Mouse (Mus musculus): ENCODE measurements around the gene Sergef. TPM values are rescaled to one million over a fixed set of nuclear protein-coding genes. Genes with fewer than 3 reads are reported as not detected.

The Sergef gene
- total RNA-seq, 1 experiment = 5.4 TPM

DNA sequence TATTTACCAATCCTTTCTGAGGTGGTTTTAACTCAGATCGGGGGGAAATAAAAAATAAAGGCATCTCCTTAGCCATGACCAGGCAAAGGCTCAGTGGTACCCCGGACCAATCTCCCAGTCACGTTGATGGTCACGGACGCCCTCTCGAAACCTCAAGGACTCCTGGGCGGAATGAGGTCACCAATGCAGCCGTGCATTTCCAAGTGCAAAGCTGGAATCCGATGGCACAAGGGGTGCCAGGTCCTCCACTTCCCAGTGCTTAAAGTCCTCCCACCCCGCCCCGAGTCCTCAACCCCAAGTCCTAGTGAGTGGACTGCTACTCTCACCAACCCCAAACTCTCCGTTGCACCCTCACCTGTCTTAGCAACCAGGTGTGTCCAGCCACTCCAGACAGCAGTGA, 25.3 kb downstream of the Sergef start:
- Histone ChIP-seq H3K36me3 (ENCODE audit: control insufficient read depth, insufficient read depth, low read length, poor library complexity, severe bottlenecking) (no peaks in the 10 kb centered on the region), H3K4me1 (ENCODE audit: control insufficient read depth in 2 of 2, insufficient read depth in 2 of 2, low read length in 2 of 2, poor library complexity in 1 of 2) (no peaks in the 10 kb centered on the region), H3K9me3 (ENCODE audit: control insufficient read depth, insufficient read depth, low read depth, low read length) (no peaks in the 10 kb centered on the region), H3K27ac (ENCODE audit: insufficient read depth, low read depth, low read length, poor library complexity, severe bottlenecking) (no peak overlapping the region), H3K9ac (ENCODE audit: insufficient read depth, low read depth, low read length, poor library complexity, severe bottlenecking) (no peak overlapping the region), H3K4me3 (ENCODE audit: insufficient read depth in 1 of 2, low read depth in 1 of 2, low read length in 2 of 2, poor library complexity in 1 of 2, severe bottlenecking in 1 of 2) (no peak overlapping the region)
- no peak for TF ChIP-seq ZNF384 (IDR thresholded peaks at IDR 0.05; ENCODE audit: low read depth, low read length)
- TF ChIP-seq ZC3H11A (IDR thresholded peaks at IDR 0.05; ENCODE audit: borderline replicate concordance, low read depth, low read length) = no peak
- no peak for TF ChIP-seq CHD2 (IDR thresholded peaks at IDR 0.05; ENCODE audit: low read depth, low read length)
- TF ChIP-seq HCFC1 (IDR thresholded peaks at IDR 0.05; ENCODE audit: borderline replicate concordance, insufficient read depth, low read length) = no peak
- no peak for TF ChIP-seq MAFK (IDR thresholded peaks at IDR 0.05; ENCODE audit: insufficient read depth, low read depth, low read length)
- DNase-seq (ENCODE audit: low read depth, low spot score) = no peak
- in situ Hi-C loops (cut with MboI; ENCODE audit: low sequenced_read_pairs in 2 of 2, unreplicated experiment in 2 of 2) = no loop called here

DNA sequence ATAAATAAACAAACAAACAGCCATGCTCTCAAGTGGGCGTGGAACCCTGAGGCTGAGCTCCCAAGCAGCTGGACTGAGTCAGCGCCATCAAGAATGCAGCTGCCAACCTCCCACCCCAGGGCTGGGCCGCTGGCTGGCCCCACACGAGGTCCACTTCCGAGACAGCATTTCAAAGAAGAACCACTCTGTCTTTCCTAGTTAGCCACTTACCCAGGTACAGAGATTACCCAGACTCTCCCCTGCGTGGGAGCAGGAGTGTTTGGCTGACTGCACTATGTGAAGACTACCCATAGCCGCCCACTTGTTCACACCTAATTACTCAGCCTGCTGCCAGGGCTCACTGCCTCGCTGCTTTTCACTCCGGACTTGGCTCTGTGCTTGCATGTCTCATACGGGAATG, 26.5 kb downstream of the Sergef start:
- Histone ChIP-seq H3K36me3 (ENCODE audit: control insufficient read depth, insufficient read depth, low read length, poor library complexity, severe bottlenecking) (no peaks in the 10 kb centered on the region), H3K4me1 (ENCODE audit: control insufficient read depth in 2 of 2, insufficient read depth in 2 of 2, low read length in 2 of 2, poor library complexity in 1 of 2) (no peaks in the 10 kb centered on the region), H3K9ac (ENCODE audit: insufficient read depth, low read depth, low read length, poor library complexity, severe bottlenecking) (no peak overlapping the region), H3K9me3 (ENCODE audit: control insufficient read depth, insufficient read depth, low read depth, low read length) (no peaks in the 10 kb centered on the region), H3K27ac (ENCODE audit: insufficient read depth, low read depth, low read length, poor library complexity, severe bottlenecking) (no peak overlapping the region), H3K4me3 (ENCODE audit: insufficient read depth in 1 of 2, low read depth in 1 of 2, low read length in 2 of 2, poor library complexity in 1 of 2, severe bottlenecking in 1 of 2) (no peak overlapping the region)
- TF ChIP-seq MAFK (IDR thresholded peaks at IDR 0.05; ENCODE audit: insufficient read depth, low read depth, low read length) (no peak), CHD2 (IDR thresholded peaks at IDR 0.05; ENCODE audit: low read depth, low read length) (no peak), HCFC1 (IDR thresholded peaks at IDR 0.05; ENCODE audit: borderline replicate concordance, insufficient read depth, low read length) (no peak), ZNF384 (IDR thresholded peaks at IDR 0.05; ENCODE audit: low read depth, low read length) (no peak), ZC3H11A (IDR thresholded peaks at IDR 0.05; ENCODE audit: borderline replicate concordance, low read depth, low read length) (no peak)
- in situ Hi-C loops (cut with MboI; ENCODE audit: low sequenced_read_pairs in 2 of 2, unreplicated experiment in 2 of 2) = no loop called here
- no peak for DNase-seq (ENCODE audit: low read depth, low spot score)

DNA sequence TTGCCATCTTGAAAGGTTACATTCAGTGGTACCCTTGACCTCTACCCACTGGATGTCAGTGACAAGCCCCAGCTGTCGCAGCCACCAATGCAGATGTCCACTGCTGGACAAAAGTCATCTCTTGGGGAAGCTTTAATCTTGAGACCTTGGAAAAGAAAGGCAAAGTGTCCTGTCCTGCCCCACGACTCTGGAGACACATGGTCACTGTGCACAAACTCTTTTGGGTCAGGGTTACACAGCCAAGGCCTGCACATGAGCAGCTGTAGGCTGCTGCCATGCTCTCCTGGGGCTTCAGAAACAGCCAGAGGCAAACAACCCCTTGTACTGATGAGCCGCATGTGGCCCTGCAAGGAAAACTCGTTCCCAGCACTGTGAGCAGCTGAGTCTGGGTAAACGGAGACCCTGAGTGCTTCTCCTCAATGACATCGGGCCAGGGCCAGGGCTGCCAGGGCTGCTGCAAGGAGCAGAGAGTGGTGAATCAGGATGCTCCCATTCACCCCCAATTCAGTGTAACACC, 27.1 kb downstream of the Sergef start:
- in situ Hi-C loops (cut with MboI; ENCODE audit: low sequenced_read_pairs in 2 of 2, unreplicated experiment in 2 of 2) = no loop called here
- TF ChIP-seq MAFK (IDR thresholded peaks at IDR 0.05; ENCODE audit: insufficient read depth, low read depth, low read length) (no peak), HCFC1 (IDR thresholded peaks at IDR 0.05; ENCODE audit: borderline replicate concordance, insufficient read depth, low read length) (no peak), ZC3H11A (IDR thresholded peaks at IDR 0.05; ENCODE audit: borderline replicate concordance, low read depth, low read length) (no peak), CHD2 (IDR thresholded peaks at IDR 0.05; ENCODE audit: low read depth, low read length) (no peak), ZNF384 (IDR thresholded peaks at IDR 0.05; ENCODE audit: low read depth, low read length) (no peak)
- Histone ChIP-seq H3K36me3 (ENCODE audit: control insufficient read depth, insufficient read depth, low read length, poor library complexity, severe bottlenecking) (no peaks in the 10 kb centered on the region), H3K27ac (ENCODE audit: insufficient read depth, low read depth, low read length, poor library complexity, severe bottlenecking) (no peak overlapping the region), H3K4me1 (ENCODE audit: control insufficient read depth in 2 of 2, insufficient read depth in 2 of 2, low read length in 2 of 2, poor library complexity in 1 of 2) (no peaks in the 10 kb centered on the region; a peak in 1 of 4 replicates), H3K9ac (ENCODE audit: insufficient read depth, low read depth, low read length, poor library complexity, severe bottlenecking) (no peak overlapping the region), H3K9me3 (ENCODE audit: control insufficient read depth, insufficient read depth, low read depth, low read length) (no peaks in the 10 kb centered on the region), H3K4me3 (ENCODE audit: insufficient read depth in 1 of 2, low read depth in 1 of 2, low read length in 2 of 2, poor library complexity in 1 of 2, severe bottlenecking in 1 of 2) (no peak overlapping the region)
- DNase-seq (ENCODE audit: low read depth, low spot score) = no peak

DNA sequence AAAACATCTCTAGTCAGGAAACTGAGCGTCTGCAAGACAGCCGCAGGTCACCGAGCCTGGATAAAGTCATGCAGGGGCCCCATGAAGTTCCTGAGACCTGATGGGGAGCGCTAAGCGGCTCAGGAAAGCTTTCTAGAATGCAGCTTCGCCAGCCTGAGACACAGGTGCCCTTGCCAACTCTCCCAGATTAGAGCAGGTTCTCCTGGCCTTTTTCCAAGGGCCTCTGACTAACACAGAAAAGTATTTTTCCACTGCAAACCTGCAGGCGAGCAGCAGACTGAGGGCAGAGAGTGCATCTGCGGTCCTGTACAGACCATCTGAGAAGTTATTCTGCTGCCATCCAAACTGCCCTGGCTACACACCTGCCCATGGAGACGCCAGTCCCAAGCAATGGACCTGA, 27.6 kb downstream of the Sergef start:
- no peak for TF ChIP-seq ZNF384 (IDR thresholded peaks at IDR 0.05; ENCODE audit: low read depth, low read length)
- no peak for TF ChIP-seq HCFC1 (IDR thresholded peaks at IDR 0.05; ENCODE audit: borderline replicate concordance, insufficient read depth, low read length)
- no peak for TF ChIP-seq MAFK (IDR thresholded peaks at IDR 0.05; ENCODE audit: insufficient read depth, low read depth, low read length)
- no peak for TF ChIP-seq CHD2 (IDR thresholded peaks at IDR 0.05; ENCODE audit: low read depth, low read length)
- no peak for TF ChIP-seq ZC3H11A (IDR thresholded peaks at IDR 0.05; ENCODE audit: borderline replicate concordance, low read depth, low read length)
- H3K27ac ChIP-seq (ENCODE audit: insufficient read depth, low read depth, low read length, poor library complexity, severe bottlenecking) = no peak overlapping the region
- DNase-seq (ENCODE audit: low read depth, low spot score) = no peak
- H3K9me3 ChIP-seq (ENCODE audit: control insufficient read depth, insufficient read depth, low read depth, low read length) = no peaks in the 10 kb centered on the region
- peaks cover 0 to 2% of the 10 kb centered on the region in 2 experiments; a peak in 2 of 4 replicates for H3K4me1 ChIP-seq (ENCODE audit: control insufficient read depth in 2 of 2, insufficient read depth in 2 of 2, low read length in 2 of 2, poor library complexity in 1 of 2)
- H3K9ac ChIP-seq (ENCODE audit: insufficient read depth, low read depth, low read length, poor library complexity, severe bottlenecking) = no peak overlapping the region
- H3K36me3 ChIP-seq (ENCODE audit: control insufficient read depth, insufficient read depth, low read length, poor library complexity, severe bottlenecking) = no peaks in the 10 kb centered on the region
- H3K4me3 ChIP-seq (ENCODE audit: insufficient read depth in 1 of 2, low read depth in 1 of 2, low read length in 2 of 2, poor library complexity in 1 of 2, severe bottlenecking in 1 of 2) = no peak overlapping the region
- in situ Hi-C loops (cut with MboI; ENCODE audit: low sequenced_read_pairs in 2 of 2, unreplicated experiment in 2 of 2) = no loop called here

All from ES-E14 (cell line).